Mouse (Mus musculus) leukemia stem cell, adult 10-12 weeks (primary cell): ENCODE data around the gene Gm3417. TPM values are rescaled to one million over a fixed set of nuclear protein-coding genes. Genes with fewer than 3 reads are reported as not detected.

Experiments
- polyA plus RNA-seq: library from polyadenylated mRNA; stranded (reverse); fragments of >175 nt; gene quantifications from 2 replicates; pipeline ENCODE4 v1.2.3, GENCODE M21; 2012; ENCODE audit warnings: low replicate concordance

Gene Gm3417
- 3.3 and 5.7 TPM in 2 replicates for polyA plus RNA-seq

GRCm38 (mm10) chr17:14978362-14979038 lies at the start of gene Gm3417, which contains the start of gene 9030025P20Rik:
Gene Gm3417 (minus strand): TSS chr17:14978790.
Gene 9030025P20Rik (plus strand): TSS chr17:14978468.

GRCm38 (mm10) chr17:15009706-15010413 lies 31.3 kb upstream of the Gm3417 start, which contains the start of gene Gm3435:
Gene Gm3435 (plus strand): TSS chr17:15010176.

GRCm38 (mm10) chr17:14960951-14961556 lies 17.5 kb downstream of the Gm3417 start, which contains the start of gene Phf10:
Gene Phf10 (minus strand): TSS chr17:14961273.

GRCm38 (mm10) chr17:14943009-14943728 lies 35.4 kb downstream of the Gm3417 start, which contains the start of the genes Wdr27 and 1600012H06Rik:
Gene Wdr27 (minus strand): TSS chr17:14943158.
Gene 1600012H06Rik (plus strand): TSS chr17:14943184.

Other genes with a start within 250 kb of the Gm3417 start
- 0.96 TPM in 1 of 2 replicates, not detected in the other for gene Wdr27, start 35.6 kb downstream of the Gm3417 start, polyA plus RNA-seq
- gene 1600012H06Rik, start 35.6 kb downstream of the Gm3417 start, polyA plus RNA-seq, result 0.57 and 1.5 TPM in 2 replicates
- 56.0 and 67.4 TPM in 2 replicates for gene Phf10, start 17.5 kb downstream of the Gm3417 start, polyA plus RNA-seq
- 3.6 and 4.3 TPM in 2 replicates for gene 9030025P20Rik, start 322 bp downstream of the Gm3417 start, polyA plus RNA-seq
- 0.59 and 0.82 TPM in 2 replicates for gene Gm3435, start 31.4 kb upstream of the Gm3417 start, polyA plus RNA-seq
- 1.7 and 3.6 TPM in 2 replicates for gene Ermard, start 62.4 kb upstream of the Gm3417 start, polyA plus RNA-seq
- 0.79 TPM in 1 of 2 replicates, not detected in the other for gene Tcte3, start 62.7 kb upstream of the Gm3417 start, polyA plus RNA-seq
- 0.63 and 1.0 TPM in 2 replicates for gene Gm3448, start 62.7 kb upstream of the Gm3417 start, polyA plus RNA-seq